Mouse (Mus musculus) R1 (cell line): ENCODE data around the gene Chaf1b.

Experiments
- DNase-seq: peaks from one replicate; pipeline ENCODE4 v3.0.0-alpha.2; 2018; ENCODE audit warnings: low read depth, low spot score

Chaf1b gene

GRCm38 (mm10) chr16:93883423-93884085, at the start of gene Chaf1b:
TSS of gene Chaf1b (plus strand) at chr16:93883901.
- peak; percentile 98 for DNase-seq

- no peak for DNase-seq
Observed at GRCm38 (mm10) chr16:93834076-93834475, 49.6 kb upstream of the Chaf1b start.

- DNase-seq, result no peak
Observed at GRCm38 (mm10) chr16:93839049-93839448, 44.7 kb upstream of the Chaf1b start.

- no peak for DNase-seq
Observed at GRCm38 (mm10) chr16:93850527-93850926, 33.2 kb upstream of the Chaf1b start.

GRCm38 (mm10) chr16:93859967-93860366, 23.7 kb upstream of the Chaf1b start:
- DNase-seq, result no peak

- DNase-seq, result no peak
Observed at GRCm38 (mm10) chr16:93860686-93861085, 23.0 kb upstream of the Chaf1b start.

GRCm38 (mm10) chr16:93874841-93875240, 8.9 kb upstream of the Chaf1b start:
- no peak for DNase-seq

- DNase-seq, result no peak
Observed at GRCm38 (mm10) chr16:93877612-93878380, 5.9 kb upstream of the Chaf1b start.

GRCm38 (mm10) chr16:93884086-93884721, 503 bp downstream of the Chaf1b start:
- peak; percentile 62 for DNase-seq

- no peak for DNase-seq
Observed at GRCm38 (mm10) chr16:93884722-93885113, 1.0 kb downstream of the Chaf1b start.

GRCm38 (mm10) chr16:93888481-93888880, 4.8 kb downstream of the Chaf1b start:
- no peak for DNase-seq

GRCm38 (mm10) chr16:93890948-93891604, 7.4 kb downstream of the Chaf1b start:
- peak; percentile 91 for DNase-seq

- no peak for DNase-seq
Observed at GRCm38 (mm10) chr16:93893285-93893684, 9.6 kb downstream of the Chaf1b start.

- DNase-seq, result peak; percentile 80
Observed at GRCm38 (mm10) chr16:93903027-93903426, 19.3 kb downstream of the Chaf1b start.

- DNase-seq, result peak; percentile 88
Observed at GRCm38 (mm10) chr16:93906156-93907014, 22.7 kb downstream of the Chaf1b start.

GRCm38 (mm10) chr16:93907761-93908160, 24.1 kb downstream of the Chaf1b start:
- peak; percentile 93 for DNase-seq

GRCm38 (mm10) chr16:93908196-93908595, 24.5 kb downstream of the Chaf1b start:
- DNase-seq, result peak; percentile 76

GRCm38 (mm10) chr16:93909936-93910335, 26.2 kb downstream of the Chaf1b start:
- DNase-seq, result no peak

- DNase-seq, result peak; percentile 80
Observed at GRCm38 (mm10) chr16:93910735-93911665, 27.3 kb downstream of the Chaf1b start.

- no peak for DNase-seq
Observed at GRCm38 (mm10) chr16:93912158-93912557, 28.5 kb downstream of the Chaf1b start.
